Mouse (Mus musculus) erythroblast, embryonic 14.5 days (primary cell): ENCODE data around the gene Rab5c.

Experiments used
- GATA1 ChIP-seq: IDR thresholded peaks from 2 replicates; pipeline ENCODE4 v1.6.1; 2012; ENCODE audit warnings: low read length, inconsistent platforms, mixed read lengths
- TAL1 ChIP-seq: IDR thresholded peaks from 3 replicates; pipeline ENCODE4 v1.6.1; 2012; ENCODE audit warnings: low read length, inconsistent platforms, mixed read lengths

GRCm38 (mm10) chr11:100746546-100746945 is 8.5 kb upstream of the Rab5c start:
- TF ChIP-seq GATA1 (no peak), TAL1 (no peak)
